Mouse (Mus musculus) MEL (cell line): Measurements from ENCODE around the gene Ppp1r1b. TPM values are rescaled to one million over a fixed set of nuclear protein-coding genes. Genes with fewer than 3 reads are reported as not detected.

ENCODE experiments used
- DNase-seq: peaks from one replicate; pipeline ENCODE4 v3.0.0; 2011; ENCODE audit warnings: low read depth, low spot score
- H3K27ac ChIP-seq: 2 replicates; pipeline ENCODE4 v1.5.1; 2012; ENCODE audit warnings: low read depth, mild to moderate bottlenecking, control low read depth, low read length, moderate library complexity; ENCODE audit not compliant: control insufficient read depth
- H3K27me3 ChIP-seq, 2 experiments: fragments of 150-350 bp in 1 of 2; sonication (generic) in 1 of 2; 2 replicates each; pipeline ENCODE4 v1.6.1; 2012; ENCODE audit warnings: low read length in 2 of 2, mild to moderate bottlenecking in 2 of 2, improper control_type of control experiment in 1 of 2, moderate library complexity in 1 of 2; ENCODE audit not compliant: insufficient read depth in 2 of 2, control insufficient read depth in 1 of 2
- H3K36me3 ChIP-seq, 2 experiments: 2 replicates each; pipeline ENCODE4 v1.6.1; 2012 to 2014; ENCODE audit warnings: low read length in 2 of 2, improper control_type of control experiment in 1 of 2, inconsistent platforms in 1 of 2, mild to moderate bottlenecking in 1 of 2; ENCODE audit not compliant: insufficient read depth in 2 of 2, control insufficient read depth in 1 of 2
- H3K4me1 ChIP-seq, 2 experiments: fragments of 150-350 bp in 1 of 2; sonication (generic) in 1 of 2; 2 replicates each; pipeline ENCODE4 v1.6.1; 2012; ENCODE audit warnings: low read length in 2 of 2, improper control_type of control experiment in 1 of 2, mild to moderate bottlenecking in 1 of 2; ENCODE audit not compliant: insufficient read depth in 2 of 2, control insufficient read depth in 1 of 2
- H3K4me3 ChIP-seq, 2 experiments: fragments of 150-350 bp in 1 of 2; sonication (generic) in 1 of 2; 2 replicates each; pipeline ENCODE4 v1.5.1; 2012; ENCODE audit warnings: low read depth in 2 of 2, low read length in 2 of 2, mild to moderate bottlenecking in 2 of 2, moderate library complexity in 2 of 2, control low read depth in 1 of 2, improper control_type of control experiment in 1 of 2; ENCODE audit not compliant: control insufficient read depth in 1 of 2, insufficient read depth in 1 of 2
- H3K79me2 ChIP-seq: 2 replicates; pipeline ENCODE4 v1.6.1; 2012; ENCODE audit warnings: mild to moderate bottlenecking, low read length, moderate library complexity; ENCODE audit not compliant: control insufficient read depth, poor library complexity, insufficient read depth
- H3K9ac ChIP-seq: 2 replicates; pipeline ENCODE4 v1.6.1; 2012; ENCODE audit warnings: low read depth, mild to moderate bottlenecking, control low read depth, low read length, moderate library complexity; ENCODE audit not compliant: control insufficient read depth, poor library complexity, severe bottlenecking
- H3K9me3 ChIP-seq: fragments of 150-350 bp; sonication (generic); replicated peaks from 2 replicates; pipeline ENCODE4 v1.6.1; 2012; ENCODE audit warnings: mild to moderate bottlenecking, low read length, improper control_type of control experiment, moderate library complexity; ENCODE audit not compliant: insufficient read depth
- CHD1 ChIP-seq: IDR thresholded peaks from 2 replicates; pipeline ENCODE4 v1.6.1; 2012; ENCODE audit warnings: low read depth, mild to moderate bottlenecking, inconsistent platforms, low read length, improper control_type of control experiment
- CHD2 ChIP-seq: IDR thresholded peaks from 2 replicates; pipeline ENCODE4 v1.6.1; 2011; ENCODE audit warnings: low read length, improper control_type of control experiment
- CTCF ChIP-seq, 3 experiments: IDR thresholded peaks in 2 of 3; conservative IDR thresholded peaks in 1 of 3; 2 replicates each; pipeline ENCODE4 v1.5.1; 2011 to 2012; ENCODE audit warnings: low read length in 3 of 3, low read depth in 2 of 3, mild to moderate bottlenecking in 2 of 3, improper control_type of control experiment in 1 of 3, inconsistent platforms in 1 of 3, mixed read lengths in 1 of 3, moderate library complexity in 1 of 3; ENCODE audit not compliant: control insufficient read depth in 1 of 3, insufficient read depth in 1 of 3, poor library complexity in 1 of 3, severe bottlenecking in 1 of 3
- E2F4 ChIP-seq: IDR thresholded peaks from 2 replicates; pipeline ENCODE4 v1.6.1; 2011; ENCODE audit warnings: low read depth, low read length, improper control_type of control experiment, borderline replicate concordance
- ELF1 ChIP-seq: IDR thresholded peaks from 2 replicates; pipeline ENCODE4 v1.6.1; 2014; ENCODE audit warnings: low read depth, mild to moderate bottlenecking, inconsistent platforms, low read length, improper control_type of control experiment, moderate library complexity
- EP300 ChIP-seq, 2 experiments: IDR thresholded peaks; 2 replicates each; pipeline ENCODE4 v1.6.1; 2011; ENCODE audit warnings: improper control_type of control experiment in 2 of 2, low read length in 2 of 2, low read depth in 1 of 2, mild to moderate bottlenecking in 1 of 2
- ETS1 ChIP-seq: IDR thresholded peaks from 2 replicates; pipeline ENCODE4 v1.6.1; 2012; ENCODE audit warnings: low read depth, mild to moderate bottlenecking, inconsistent platforms, low read length, improper control_type of control experiment, moderate library complexity
- GABPA ChIP-seq: IDR thresholded peaks from 2 replicates; pipeline ENCODE4 v1.6.1; 2012; ENCODE audit warnings: low read depth, mild to moderate bottlenecking, inconsistent platforms, low read length, improper control_type of control experiment, moderate library complexity
- GATA1 ChIP-seq: IDR thresholded peaks from 2 replicates; pipeline ENCODE4 v1.6.1; 2011; ENCODE audit warnings: low read depth, low read length, improper control_type of control experiment
- HCFC1 ChIP-seq: IDR thresholded peaks from 2 replicates; pipeline ENCODE4 v1.6.1; 2012; ENCODE audit warnings: low read depth, mild to moderate bottlenecking, inconsistent platforms, low read length, improper control_type of control experiment, moderate library complexity
- JUND ChIP-seq: IDR thresholded peaks from 2 replicates; pipeline ENCODE4 v1.6.1; 2011; ENCODE audit warnings: low read depth, mild to moderate bottlenecking, improper control_type of control experiment, low read length
- KAT2A ChIP-seq: conservative IDR thresholded peaks from 2 replicates; pipeline ENCODE4 v1.6.1; 2012; ENCODE audit warnings: low read depth, low read length, improper control_type of control experiment, inconsistent platforms
- MAFK ChIP-seq: IDR thresholded peaks from 2 replicates; pipeline ENCODE4 v1.6.1; 2011; ENCODE audit warnings: low read depth, mild to moderate bottlenecking, low read length, improper control_type of control experiment, borderline replicate concordance
- MAX ChIP-seq: IDR thresholded peaks from 2 replicates; pipeline ENCODE4 v1.6.1; 2011; ENCODE audit warnings: low read length, improper control_type of control experiment
- MAZ ChIP-seq: IDR thresholded peaks from 2 replicates; pipeline ENCODE4 v1.6.1; 2012; ENCODE audit warnings: low read depth, mild to moderate bottlenecking, inconsistent platforms, low read length, improper control_type of control experiment
- MEF2A ChIP-seq: IDR thresholded peaks from 2 replicates; pipeline ENCODE4 v1.6.1; 2014; ENCODE audit warnings: low read depth, mild to moderate bottlenecking, inconsistent platforms, low read length, improper control_type of control experiment; ENCODE audit not compliant: poor library complexity, insufficient replicate concordance, severe bottlenecking; ENCODE audit errors: extremely low read depth
- MXI1 ChIP-seq: IDR thresholded peaks from 2 replicates; pipeline ENCODE4 v1.6.1; 2011; ENCODE audit warnings: mild to moderate bottlenecking, low read depth, low read length, improper control_type of control experiment
- MYB ChIP-seq: IDR thresholded peaks from 2 replicates; pipeline ENCODE4 v1.6.1; 2011; ENCODE audit warnings: mild to moderate bottlenecking, low read depth, low read length, improper control_type of control experiment
- NELFE ChIP-seq: IDR thresholded peaks from 2 replicates; pipeline ENCODE4 v1.6.1; 2011; ENCODE audit warnings: low read depth, low read length, improper control_type of control experiment
- POLR2A ChIP-seq, 2 experiments: IDR thresholded peaks; 2 replicates each; pipeline ENCODE4 v1.6.1; 2011 to 2012; ENCODE audit warnings: low read length in 2 of 2, mild to moderate bottlenecking in 2 of 2, control low read depth in 1 of 2, improper control_type of control experiment in 1 of 2, low read depth in 1 of 2, moderate library complexity in 1 of 2; ENCODE audit not compliant: control insufficient read depth in 1 of 2, insufficient read depth in 1 of 2, poor library complexity in 1 of 2
- POLR2AphosphoS2 ChIP-seq: IDR thresholded peaks from 2 replicates; pipeline ENCODE4 v1.6.1; 2011; ENCODE audit warnings: low read length, improper control_type of control experiment
- POLR2AphosphoS5 ChIP-seq: IDR thresholded peaks from 2 replicates; pipeline ENCODE4 v1.6.1; 2012; ENCODE audit warnings: low read depth, borderline replicate concordance, mild to moderate bottlenecking, inconsistent platforms, low read length, moderate library complexity, mixed read lengths
- RCOR1 ChIP-seq: IDR thresholded peaks from 2 replicates; pipeline ENCODE4 v1.6.1; 2012; ENCODE audit warnings: low read depth, mild to moderate bottlenecking, inconsistent platforms, low read length, improper control_type of control experiment
- SIN3A ChIP-seq: IDR thresholded peaks from 2 replicates; pipeline ENCODE4 v1.6.1; 2012; ENCODE audit warnings: low read length, improper control_type of control experiment, inconsistent platforms
- TAL1 ChIP-seq: IDR thresholded peaks from 2 replicates; pipeline ENCODE4 v1.6.1; 2012; ENCODE audit warnings: mild to moderate bottlenecking, inconsistent platforms, low read length, moderate library complexity, mixed read lengths
- TBP ChIP-seq: IDR thresholded peaks from 2 replicates; pipeline ENCODE4 v1.8.0; 2011; ENCODE audit warnings: low read depth, low read length, improper control_type of control experiment
- TCF12 ChIP-seq: IDR thresholded peaks from 2 replicates; pipeline ENCODE4 v1.6.1; 2014; ENCODE audit warnings: low read depth, mild to moderate bottlenecking, inconsistent platforms, low read length, improper control_type of control experiment, moderate library complexity
- UBTF ChIP-seq: IDR thresholded peaks from 2 replicates; pipeline ENCODE4 v1.6.1; 2012; ENCODE audit warnings: low read depth, mild to moderate bottlenecking, inconsistent platforms, low read length, improper control_type of control experiment, moderate library complexity, borderline replicate concordance; ENCODE audit not compliant: insufficient read depth
- USF1 ChIP-seq: IDR thresholded peaks from 2 replicates; pipeline ENCODE4 v1.6.1; 2014; ENCODE audit warnings: low read depth, mild to moderate bottlenecking, inconsistent platforms, low read length, improper control_type of control experiment, moderate library complexity
- USF2 ChIP-seq, 2 experiments: IDR thresholded peaks; 2 replicates each; pipeline ENCODE4 v1.6.1; 2011 to 2012; ENCODE audit warnings: improper control_type of control experiment in 2 of 2, low read length in 2 of 2, borderline replicate concordance in 1 of 2, inconsistent platforms in 1 of 2, low read depth in 1 of 2, mild to moderate bottlenecking in 1 of 2; ENCODE audit not compliant: insufficient read depth in 1 of 2
- ZC3H11A ChIP-seq: IDR thresholded peaks from 2 replicates; pipeline ENCODE4 v1.6.1; 2012; ENCODE audit warnings: low read depth, mild to moderate bottlenecking, inconsistent platforms, low read length, improper control_type of control experiment
- ZKSCAN1 ChIP-seq: IDR thresholded peaks from 2 replicates; pipeline ENCODE4 v1.6.1; 2012; ENCODE audit warnings: low read depth, mild to moderate bottlenecking, inconsistent platforms, low read length, improper control_type of control experiment, moderate library complexity
- ZMIZ1 ChIP-seq: IDR thresholded peaks from 2 replicates; pipeline ENCODE4 v1.6.1; 2012; ENCODE audit warnings: low read depth, mild to moderate bottlenecking, inconsistent platforms, low read length, improper control_type of control experiment, moderate library complexity
- ZNF384 ChIP-seq: IDR thresholded peaks from 2 replicates; pipeline ENCODE4 v1.6.1; 2012; ENCODE audit warnings: low read depth, mild to moderate bottlenecking, inconsistent platforms, low read length, improper control_type of control experiment
- polyA plus RNA-seq, 2 experiments: library from polyadenylated mRNA; stranded (reverse) in 1 of 2; unstranded in 1 of 2; fragments of >175 nt in 1 of 2; fragments of >200 nt in 1 of 2; gene quantifications; 2 replicates each; pipeline versions ENCODE4 v1.2.1 to v1.2.4; 2012; ENCODE audit warnings: low replicate concordance in 2 of 2, low read depth in 1 of 2; ENCODE audit not compliant: insufficient read length in 2 of 2, insufficient read depth in 1 of 2, missing spikeins in 1 of 2
- total RNA-seq: library from RNA; depleted of rRNA; stranded (reverse); fragments of 300-350 nt; gene quantifications from 2 replicates; pipeline ENCODE4 v1.2.3, GENCODE M21; 2012

Ppp1r1b gene
- total and polyA plus RNA-seq, 3 experiments = 35.2 to 114 TPM; not detected in 1

GRCm38 (mm10) chr11:98342000-98342945, 5.9 kb upstream of the Ppp1r1b start:
- no peak overlapping the region for H3K27ac ChIP-seq
- peak overlapping the region; percentile 61 for H3K9ac ChIP-seq
- peak; percentile 92 for DNase-seq
- peaks cover 0 to 9% of the 10 kb centered on the region in 2 experiments; a peak in 2 of 4 replicates for H3K36me3 ChIP-seq
- H3K9me3 ChIP-seq = no peaks in the 10 kb centered on the region
- H3K4me3 ChIP-seq = peak overlapping the region; percentile 23 to 39
- H3K4me1 ChIP-seq = peaks cover 0 to 17% of the 10 kb centered on the region in 2 experiments; a peak in 3 of 4 replicates
- peaks cover 0 to 3% of the 10 kb centered on the region in 2 experiments; a peak in 2 of 4 replicates for H3K27me3 ChIP-seq
- no peaks in the 10 kb centered on the region for H3K79me2 ChIP-seq
- TF ChIP-seq ZC3H11A (peak; percentile 95), NELFE (peak; percentile 36; the same call in 1 of the 2 replicates), MAZ (peak; percentile 66; the same call in 1 of the 2 replicates), MXI1 (peak; percentile 68; the same call in 1 of the 2 replicates), POLR2AphosphoS5 (no peak), GATA1 (0 out of 2 replicates have a peak, but pooled peaks have one; percentile 15), HCFC1 (peak; percentile 69), RCOR1 (no peak), USF1 (peak; percentile 64), TBP (peak; percentile 56), MEF2A (no peak), MAX (peak; percentile 79), ZKSCAN1 (no peak), TAL1 (no peak), CHD2 (peak; percentile 73; the same call in 1 of the 2 replicates), POLR2AphosphoS2 (no peak), POLR2A (IDR thresholded peaks at IDR 0.05; ENCODE audit: control insufficient read depth in 1 of 2, insufficient read depth in 1 of 2, low read depth in 1 of 2, low read length in 2 of 2, poor library complexity in 1 of 2) (no peak), GABPA (no peak), SIN3A (peak; percentile 89), EP300 (IDR thresholded peaks at IDR 0.05; ENCODE audit: low read depth in 1 of 2, low read length in 2 of 2) (peak in 1 of 2 experiments; percentile 66; a peak in 2 of 4 replicates), KAT2A (no peak), ELF1 (peak; percentile 66; the same call in 1 of the 2 replicates), UBTF (0 out of 2 replicates have a peak, but pooled peaks have one; percentile 31), TCF12 (peak; percentile 20; the same call in 1 of the 2 replicates), CTCF (IDR thresholded peaks at IDR 0.05 in 2 of 3, conservative IDR thresholded peaks at IDR 0.05 in 1 of 3; ENCODE audit: control insufficient read depth in 1 of 3, insufficient read depth in 1 of 3, low read depth in 2 of 3, low read length in 3 of 3, poor library complexity in 1 of 3, severe bottlenecking in 1 of 3) (peak; percentile 90 to 100 (median 100)), ETS1 (no peak), ZNF384 (peak; percentile 77), E2F4 (no peak), MYB (no peak; the same call in 1 of the 2 replicates), USF2 (IDR thresholded peaks at IDR 0.05; ENCODE audit: borderline replicate concordance in 1 of 2, insufficient read depth in 1 of 2, low read depth in 1 of 2, low read length in 2 of 2) (no peak), ZMIZ1 (no peak), CHD1 (no peak), JUND (no peak; the same call in 1 of the 2 replicates), MAFK (no peak)
